Mouse (Mus musculus) kidney, postnatal 0 days (tissue): Measurements from ENCODE around the gene Gmppa. TPM values are rescaled to one million over a fixed set of nuclear protein-coding genes. Genes with fewer than 3 reads are reported as not detected.

ENCODE experiments used
- ATAC-seq: fragments of 200-750 bp; cut with Nextera tagmentation; replicated peaks from 2 replicates; pipeline ENCODE4 v1.8.0; 2017; ENCODE audit warnings: low read depth, moderate number of reproducible peaks, moderate TSS enrichment, moderate library complexity; ENCODE audit not compliant: low FRiP score
- DNase-seq: peaks from one replicate; pipeline ENCODE4 v3.0.0-alpha.2; 2016; ENCODE audit warnings: low spot score
- H3K27ac ChIP-seq: fragments of 300-500 bp; sonication (generic); 2 replicates; pipeline ENCODE4 v1.5.1; 2014; ENCODE audit warnings: mild to moderate bottlenecking
- H3K27me3 ChIP-seq: fragments of 300-500 bp; sonication (generic); 2 replicates; pipeline ENCODE4 v1.6.1; 2014; ENCODE audit warnings: low read length, mixed read lengths; ENCODE audit not compliant: insufficient read depth
- H3K36me3 ChIP-seq: fragments of 300-500 bp; sonication (generic); 2 replicates; pipeline ENCODE4 v1.6.1; 2014; ENCODE audit warnings: low read length, mixed read lengths; ENCODE audit not compliant: insufficient read depth
- H3K4me1 ChIP-seq: fragments of 300-500 bp; sonication (generic); replicated peaks from 2 replicates; pipeline ENCODE4 v1.6.1; 2014; ENCODE audit warnings: antibody characterized with exemption, low read length, mixed read lengths; ENCODE audit not compliant: insufficient read depth
- H3K4me2 ChIP-seq: fragments of 300-500 bp; sonication (generic); 2 replicates; pipeline ENCODE4 v1.6.1; 2014; ENCODE audit warnings: mild to moderate bottlenecking, low read length, moderate library complexity, mixed read lengths
- H3K4me3 ChIP-seq: fragments of 300-500 bp; sonication (generic); replicated peaks from 2 replicates; pipeline ENCODE4 v1.5.1; 2014; ENCODE audit warnings: low read depth, low read length
- H3K9ac ChIP-seq: fragments of 300-500 bp; sonication (generic); 2 replicates; pipeline ENCODE4 v1.6.1; 2014; ENCODE audit warnings: low read depth, low read length
- H3K9me3 ChIP-seq: fragments of 300-500 bp; sonication (generic); replicated peaks from 2 replicates; pipeline ENCODE4 v1.6.1; 2016; ENCODE audit warnings: low read length, inconsistent platforms, mixed read lengths
- CTCF ChIP-seq: IDR thresholded peaks from 2 replicates; pipeline ENCODE4 v1.5.1; 2016; ENCODE audit warnings: antibody characterized with exemption, low read depth, mild to moderate bottlenecking, moderate library complexity
- WGBS: fragments of 180-500 bp; shearing (Covaris S2); extraction: QIAGEN DNeasy Blood & Tissue Kit; methylation state at CpG from one replicate; pipeline ENCODE4 v1.1.7; 2014; 5-methylcytosine and 5-hydroxymethylcytosine counted together
- polyA plus RNA-seq: library from polyadenylated mRNA; unstranded; fragments of >200 nt; fragmentation: Nextera tagmentation; extraction: Ambion mirVana; gene quantifications from 2 replicates; pipeline ENCODE4 v1.2.1, GENCODE M21; 2015

Gene Gmppa
- polyA plus RNA-seq, 1 experiment from 2014 or later, result 72.5 TPM

- peaks cover 27% of the 10 kb centered on the region for H3K27me3 ChIP-seq
- H3K27ac ChIP-seq, result no peak within 1 kb of the TSS
- H3K9ac ChIP-seq, result peak within 1 kb of the TSS; percentile 40; the same call in 1 of the 2 replicates
- DNase-seq (peak; percentile 45), ATAC-seq (no peak)
- peak within 1 kb of the TSS; percentile 16; the same call in 1 of the 2 replicates for H3K4me3 ChIP-seq
- H3K9me3 ChIP-seq, result no peaks in the 10 kb centered on the region
- H3K4me2 ChIP-seq, result peak within 1 kb of the TSS; percentile 47
- H3K36me3 ChIP-seq, result no peaks in the 10 kb centered on the region
- no peak for TF ChIP-seq CTCF
- H3K4me1 ChIP-seq, result peaks cover 43% of the 10 kb centered on the region
- WGBS, result 4% methylated on average over 35 of the region's 35 CpGs
Observed at GRCm38 (mm10) chr1:75450314-75451005, 14.7 kb downstream of the Gmppa start, which contains the start of gene Asic4. Asic4 (plus strand) TSS chr1:75450436.

GRCm38 (mm10) chr1:75451900-75452299 lies 16.2 kb downstream of the Gmppa start:
- no peak for TF ChIP-seq CTCF
- H3K27ac ChIP-seq, result no peak overlapping the region
- 71% methylated on average over 5 of the region's 5 CpGs for WGBS
- no peaks in the 10 kb centered on the region for H3K9me3 ChIP-seq
- no peak overlapping the region for H3K9ac ChIP-seq
- H3K4me1 ChIP-seq, result peaks cover 37% of the 10 kb centered on the region
- peaks cover 27% of the 10 kb centered on the region for H3K27me3 ChIP-seq
- no peaks in the 10 kb centered on the region for H3K36me3 ChIP-seq
- H3K4me2 ChIP-seq, result no peak overlapping the region
- H3K4me3 ChIP-seq, result no peak overlapping the region
- DNase-seq (no peak), ATAC-seq (no peak)

GRCm38 (mm10) chr1:75455433-75455832 lies 19.7 kb downstream of the Gmppa start:
- DNase-seq, result no peak
- Histone ChIP-seq H3K36me3 (no peaks in the 10 kb centered on the region), H3K9me3 (no peaks in the 10 kb centered on the region), H3K27ac (no peak overlapping the region), H3K4me2 (no peak overlapping the region), H3K4me1 (peaks cover 26% of the 10 kb centered on the region), H3K9ac (no peak overlapping the region), H3K4me3 (no peak overlapping the region), H3K27me3 (peaks cover 16% of the 10 kb centered on the region)
- ATAC-seq, result no peak
- no peak for TF ChIP-seq CTCF
- WGBS, result 59% methylated on average over 3 of the region's 3 CpGs

- Histone ChIP-seq H3K9ac (no peak overlapping the region), H3K9me3 (no peaks in the 10 kb centered on the region), H3K4me2 (no peak overlapping the region), H3K4me3 (no peak overlapping the region), H3K36me3 (no peaks in the 10 kb centered on the region), H3K27ac (no peak overlapping the region), H3K27me3 (peaks cover 11% of the 10 kb centered on the region), H3K4me1 (peaks cover 21% of the 10 kb centered on the region)
- TF ChIP-seq CTCF, result no peak
- 53% methylated on average over 5 of the region's 5 CpGs for WGBS
- DNase-seq (no peak), ATAC-seq (no peak)
Observed at GRCm38 (mm10) chr1:75455948-75456347, 20.2 kb downstream of the Gmppa start.

- ATAC-seq (no peak), DNase-seq (peak; percentile 39)
- H3K4me1 ChIP-seq, result peaks cover 19% of the 10 kb centered on the region
- no peak overlapping the region for H3K27ac ChIP-seq
- H3K4me2 ChIP-seq, result no peak overlapping the region
- H3K9me3 ChIP-seq, result no peaks in the 10 kb centered on the region
- TF ChIP-seq CTCF, result peak; percentile 54
- WGBS, result 15% methylated on average over 14 of the region's 14 CpGs
- H3K36me3 ChIP-seq, result no peaks in the 10 kb centered on the region
- H3K27me3 ChIP-seq, result peaks cover 3% of the 10 kb centered on the region
- no peak overlapping the region for H3K9ac ChIP-seq
- H3K4me3 ChIP-seq, result no peak overlapping the region
Observed at GRCm38 (mm10) chr1:75456746-75457564, 21.2 kb downstream of the Gmppa start.

GRCm38 (mm10) chr1:75457710-75458024 lies 21.9 kb downstream of the Gmppa start:
- no peak overlapping the region for H3K4me3 ChIP-seq
- H3K9me3 ChIP-seq, result no peaks in the 10 kb centered on the region
- no peaks in the 10 kb centered on the region for H3K27me3 ChIP-seq
- H3K27ac ChIP-seq, result no peak overlapping the region
- peaks cover 19% of the 10 kb centered on the region for H3K4me1 ChIP-seq
- H3K9ac ChIP-seq, result no peak overlapping the region
- peak; percentile 10; the same call in 1 of the 2 replicates for ATAC-seq
- H3K4me2 ChIP-seq, result peak overlapping the region; percentile 55
- peak; percentile 68 for DNase-seq
- no peaks in the 10 kb centered on the region for H3K36me3 ChIP-seq
- WGBS, result 3% methylated on average over 8 of the region's 10 CpGs
- TF ChIP-seq CTCF, result no peak
